Mouse (Mus musculus) megakaryocyte, adult 5-6 weeks (primary cell): ENCODE data around the gene Tma7. TPM values are rescaled to one million over a fixed set of nuclear protein-coding genes. Genes with fewer than 3 reads are reported as not detected.

ENCODE experiments used
- ATAC-seq: 2 replicates; pipeline ENCODE4 v1.8.0; 2016; ENCODE audit warnings: mild to moderate bottlenecking, inconsistent platforms; ENCODE audit not compliant: poor library complexity, severe bottlenecking
- total RNA-seq, 2 experiments: library from RNA; stranded (forward) in 1 of 2; stranded (reverse) in 1 of 2; fragments of 153-499, 151-499 nt in 1 of 2; fragments of 221-1000, 200-1000 nt in 1 of 2; gene quantifications; 2 replicates each; pipeline versions ENCODE4 v1.2.3 to v1.2.4; 2015 to 2017

Tma7 gene
- total RNA-seq, 2 experiments from 2014 or later, result 136 to 367 TPM

- ATAC-seq, result no peak
These were observed 20.9 kb upstream of the Tma7 start for GRCm38 (mm10) chr9:109103250-109103649.

GRCm38 (mm10) chr9:109102541-109102940 is 20.2 kb upstream of the Tma7 start:
- no peak for ATAC-seq

GRCm38 (mm10) chr9:109101933-109102445 is 19.6 kb upstream of the Tma7 start:
- no peak for ATAC-seq

- ATAC-seq, result peak; percentile 59
These were observed 18.0 kb upstream of the Tma7 start for GRCm38 (mm10) chr9:109100307-109100928.

GRCm38 (mm10) chr9:109098969-109099368 is 16.6 kb upstream of the Tma7 start:
- no peak for ATAC-seq

- ATAC-seq, result no peak
These were observed 16.0 kb upstream of the Tma7 start for GRCm38 (mm10) chr9:109098366-109098765.

- ATAC-seq, result no peak
These were observed 15.4 kb upstream of the Tma7 start for GRCm38 (mm10) chr9:109097831-109098230.

- no peak for ATAC-seq
These were observed 14.9 kb upstream of the Tma7 start for GRCm38 (mm10) chr9:109097291-109097690.

- ATAC-seq, result no peak
These were observed 14.5 kb upstream of the Tma7 start for GRCm38 (mm10) chr9:109096856-109097255.

GRCm38 (mm10) chr9:109096251-109096661 is 13.9 kb upstream of the Tma7 start:
- ATAC-seq, result no peak

GRCm38 (mm10) chr9:109095137-109095982 is 13.0 kb upstream of the Tma7 start, which contains the start of gene Plxnb1:
Gene Plxnb1 (plus strand): TSS chr9:109095389.
- ATAC-seq, result peak; percentile 51

- 0 out of 2 replicates have a peak, but pooled peaks have one; percentile 5 for ATAC-seq
These were observed 12.3 kb upstream of the Tma7 start for GRCm38 (mm10) chr9:109094553-109095136.

- ATAC-seq, result no peak
These were observed 11.6 kb upstream of the Tma7 start for GRCm38 (mm10) chr9:109093786-109094552.

GRCm38 (mm10) chr9:109092799-109093198 is 10.4 kb upstream of the Tma7 start:
- ATAC-seq, result no peak

- ATAC-seq, result no peak
These were observed 9.4 kb upstream of the Tma7 start for GRCm38 (mm10) chr9:109091802-109092201.

GRCm38 (mm10) chr9:109090446-109090845 is 8.1 kb upstream of the Tma7 start:
- ATAC-seq, result no peak

GRCm38 (mm10) chr9:109087987-109088386 is 5.6 kb upstream of the Tma7 start:
- ATAC-seq, result peak; percentile 72

- no peak for ATAC-seq
These were observed 2.5 kb upstream of the Tma7 start for GRCm38 (mm10) chr9:109084922-109085321.

GRCm38 (mm10) chr9:109081749-109082123 is 651 bp downstream of the Tma7 start:
- ATAC-seq, result no peak

- ATAC-seq, result no peak
These were observed 1.9 kb downstream of the Tma7 start for GRCm38 (mm10) chr9:109080516-109080915.
